Mouse (Mus musculus): ENCODE results near the gene Slc44a3. TPM values are rescaled to one million over a fixed set of nuclear protein-coding genes. Genes with fewer than 3 reads are reported as not detected.

The Slc44a3 gene
- polyA plus RNA-seq, 1 experiment from 2014 or later = 2.4 TPM

GRCm38 (mm10) chr3:121429469-121429868 is 102.7 kb downstream of the Slc44a3 start:
- H3K27me3 ChIP-seq = no peaks in the 10 kb centered on the region
- H3K4me2 ChIP-seq = peak overlapping the region; percentile 86; the same call in 1 of the 2 replicates
- H3K4me1 ChIP-seq = peaks cover 57% of the 10 kb centered on the region
- no peaks in the 10 kb centered on the region for H3K9me3 ChIP-seq
- H3K36me3 ChIP-seq = no peaks in the 10 kb centered on the region
- no peak overlapping the region for H3K9ac ChIP-seq
- peak overlapping the region; percentile 18; the same call in 1 of the 2 replicates for H3K27ac ChIP-seq
- ATAC-seq (ENCODE audit: insufficient number of reproducible peaks, low FRiP score, low TSS enrichment, low read depth) = no peak
- 68% methylated on average over 3 of the region's 3 CpGs for WGBS
- peak overlapping the region; percentile 78; the same call in 1 of the 2 replicates for H3K4me3 ChIP-seq

- H3K27me3 ChIP-seq = no peaks in the 10 kb centered on the region
- peaks cover 50% of the 10 kb centered on the region for H3K4me1 ChIP-seq
- H3K9ac ChIP-seq = no peak overlapping the region
- 38% methylated on average over 11 of the region's 11 CpGs for WGBS
- ATAC-seq (ENCODE audit: insufficient number of reproducible peaks, low FRiP score, low TSS enrichment, low read depth) = no peak
- H3K4me2 ChIP-seq = peak overlapping the region; percentile 86
- no peaks in the 10 kb centered on the region for H3K36me3 ChIP-seq
- peak overlapping the region; percentile 99; the same call in 1 of the 2 replicates for H3K27ac ChIP-seq
- peak overlapping the region; percentile 78 for H3K4me3 ChIP-seq
- H3K9me3 ChIP-seq = no peaks in the 10 kb centered on the region
Measured at GRCm38 (mm10) chr3:121428696-121429259, 103.4 kb downstream of the Slc44a3 start.

GRCm38 (mm10) chr3:121428230-121428629 is 104.0 kb downstream of the Slc44a3 start:
- no peaks in the 10 kb centered on the region for H3K36me3 ChIP-seq
- no peak for ATAC-seq (ENCODE audit: insufficient number of reproducible peaks, low FRiP score, low TSS enrichment, low read depth)
- H3K9me3 ChIP-seq = no peaks in the 10 kb centered on the region
- H3K4me2 ChIP-seq = peak overlapping the region; percentile 86
- H3K27me3 ChIP-seq = no peaks in the 10 kb centered on the region
- H3K27ac ChIP-seq = peak overlapping the region; percentile 99
- peak overlapping the region; percentile 96 for H3K9ac ChIP-seq
- H3K4me3 ChIP-seq = peak overlapping the region; percentile 78
- 6% methylated on average over 8 of the region's 8 CpGs for WGBS
- H3K4me1 ChIP-seq = peaks cover 44% of the 10 kb centered on the region

- peak; percentile 56 for ATAC-seq (ENCODE audit: insufficient number of reproducible peaks, low FRiP score, low TSS enrichment, low read depth)
- Histone ChIP-seq H3K27me3 (no peaks in the 10 kb centered on the region), H3K4me3 (peak overlapping the region; percentile 78), H3K36me3 (no peaks in the 10 kb centered on the region), H3K4me1 (peaks cover 37% of the 10 kb centered on the region), H3K4me2 (peak overlapping the region; percentile 86), H3K9ac (peak overlapping the region; percentile 96), H3K27ac (peak overlapping the region; percentile 99), H3K9me3 (no peaks in the 10 kb centered on the region)
- 0% methylated on average over 13 of the region's 13 CpGs for WGBS
Measured at GRCm38 (mm10) chr3:121427520-121427908, 104.7 kb downstream of the Slc44a3 start.

GRCm38 (mm10) chr3:121426621-121427519 is 105.3 kb downstream of the Slc44a3 start:
- ATAC-seq (ENCODE audit: insufficient number of reproducible peaks, low FRiP score, low TSS enrichment, low read depth) = peak; percentile 74
- WGBS = under 1% methylated on average over 90 of the region's 93 CpGs
- peak overlapping the region; percentile 78 for H3K4me3 ChIP-seq
- H3K4me1 ChIP-seq = peaks cover 31% of the 10 kb centered on the region
- H3K27me3 ChIP-seq = no peaks in the 10 kb centered on the region
- H3K27ac ChIP-seq = peak overlapping the region; percentile 99
- no peaks in the 10 kb centered on the region for H3K9me3 ChIP-seq
- H3K9ac ChIP-seq = peak overlapping the region; percentile 96
- H3K36me3 ChIP-seq = no peaks in the 10 kb centered on the region
- peak overlapping the region; percentile 86 for H3K4me2 ChIP-seq

GRCm38 (mm10) chr3:121425861-121426620 is 106.2 kb downstream of the Slc44a3 start, which contains the start of gene Cnn3:
Gene Cnn3 (plus strand): TSS chr3:121426497.
- peak within 1 kb of the TSS; percentile 78 for H3K4me3 ChIP-seq
- H3K9me3 ChIP-seq = no peaks in the 10 kb centered on the region
- WGBS = under 1% methylated on average over 62 of the region's 66 CpGs
- H3K27me3 ChIP-seq = no peaks in the 10 kb centered on the region
- peak within 1 kb of the TSS; percentile 96 for H3K9ac ChIP-seq
- peak within 1 kb of the TSS; percentile 86 for H3K4me2 ChIP-seq
- peaks cover 30% of the 10 kb centered on the region for H3K4me1 ChIP-seq
- H3K27ac ChIP-seq = peak within 1 kb of the TSS; percentile 99
- ATAC-seq (ENCODE audit: insufficient number of reproducible peaks, low FRiP score, low TSS enrichment, low read depth) = peak; percentile 85
- H3K36me3 ChIP-seq = no peaks in the 10 kb centered on the region

- Histone ChIP-seq H3K27me3 (no peaks in the 10 kb centered on the region), H3K27ac (no peak overlapping the region), H3K4me1 (peaks cover 18% of the 10 kb centered on the region), H3K4me3 (no peak overlapping the region), H3K9ac (no peak overlapping the region), H3K36me3 (no peaks in the 10 kb centered on the region), H3K9me3 (no peaks in the 10 kb centered on the region), H3K4me2 (no peak overlapping the region)
- 78% methylated on average over 8 of the region's 8 CpGs for WGBS
- no peak for ATAC-seq (ENCODE audit: insufficient number of reproducible peaks, low FRiP score, low TSS enrichment, low read depth)
Measured at GRCm38 (mm10) chr3:121422405-121422804, 109.8 kb downstream of the Slc44a3 start.

- Histone ChIP-seq H3K4me1 (peaks cover 12% of the 10 kb centered on the region), H3K36me3 (no peaks in the 10 kb centered on the region), H3K9ac (no peak overlapping the region), H3K4me3 (no peak overlapping the region), H3K9me3 (no peaks in the 10 kb centered on the region), H3K4me2 (no peak overlapping the region), H3K27me3 (no peaks in the 10 kb centered on the region), H3K27ac (no peak overlapping the region)
- ATAC-seq (ENCODE audit: insufficient number of reproducible peaks, low FRiP score, low TSS enrichment, low read depth) = no peak
- WGBS = 74% methylated on average over 9 of the region's 9 CpGs
Measured at GRCm38 (mm10) chr3:121418850-121419435, 113.3 kb downstream of the Slc44a3 start.

GRCm38 (mm10) chr3:121418251-121418601 is 114.0 kb downstream of the Slc44a3 start:
- no peak for ATAC-seq (ENCODE audit: insufficient number of reproducible peaks, low FRiP score, low TSS enrichment, low read depth)
- Histone ChIP-seq H3K9me3 (no peaks in the 10 kb centered on the region), H3K27ac (peak overlapping the region; percentile 28; the same call in 1 of the 2 replicates), H3K4me1 (peaks cover 12% of the 10 kb centered on the region), H3K4me3 (no peak overlapping the region), H3K36me3 (no peaks in the 10 kb centered on the region), H3K9ac (no peak overlapping the region), H3K4me2 (no peak overlapping the region), H3K27me3 (no peaks in the 10 kb centered on the region)
- 66% methylated on average over 6 of the region's 6 CpGs for WGBS

GRCm38 (mm10) chr3:121417379-121418250 is 114.6 kb downstream of the Slc44a3 start:
- no peak overlapping the region for H3K9ac ChIP-seq
- H3K4me2 ChIP-seq = no peak overlapping the region
- no peak for ATAC-seq (ENCODE audit: insufficient number of reproducible peaks, low FRiP score, low TSS enrichment, low read depth)
- peaks cover 12% of the 10 kb centered on the region for H3K4me1 ChIP-seq
- H3K27me3 ChIP-seq = no peaks in the 10 kb centered on the region
- H3K9me3 ChIP-seq = no peaks in the 10 kb centered on the region
- WGBS = 62% methylated on average over 14 of the region's 14 CpGs
- H3K36me3 ChIP-seq = no peaks in the 10 kb centered on the region
- H3K27ac ChIP-seq = no peak overlapping the region
- no peak overlapping the region for H3K4me3 ChIP-seq

All from limb, embryonic 15.5 days (tissue).